Mouse (Mus musculus) brain, embryonic 14.5 days (tissue): ENCODE measurements around the gene Csnk1d.

Source experiments
- CTCF ChIP-seq: fragments of 200-500 bp; IDR thresholded peaks from 2 replicates; pipeline ENCODE4 v1.5.1; 2012; ENCODE audit warnings: inconsistent platforms, mild to moderate bottlenecking, moderate library complexity, borderline replicate concordance; ENCODE audit not compliant: insufficient read depth, insufficient read length; ENCODE audit errors: extremely low read depth
- POLR2A ChIP-seq: fragments of 200-500 bp; IDR thresholded peaks from 2 replicates; pipeline ENCODE4 v1.6.1; 2012; ENCODE audit warnings: mild to moderate bottlenecking, inconsistent platforms, borderline replicate concordance; ENCODE audit not compliant: poor library complexity, insufficient read depth, insufficient read length, severe bottlenecking; ENCODE audit errors: extremely low read depth

- no peak for TF ChIP-seq CTCF
- TF ChIP-seq POLR2A: no peak
These were observed 23.8 kb upstream of the Csnk1d start for GRCm38 (mm10) chr11:121014896-121015300.
